7 mouse cellular contexts compared by ENCODE assay signal in the genomic region with DNA sequence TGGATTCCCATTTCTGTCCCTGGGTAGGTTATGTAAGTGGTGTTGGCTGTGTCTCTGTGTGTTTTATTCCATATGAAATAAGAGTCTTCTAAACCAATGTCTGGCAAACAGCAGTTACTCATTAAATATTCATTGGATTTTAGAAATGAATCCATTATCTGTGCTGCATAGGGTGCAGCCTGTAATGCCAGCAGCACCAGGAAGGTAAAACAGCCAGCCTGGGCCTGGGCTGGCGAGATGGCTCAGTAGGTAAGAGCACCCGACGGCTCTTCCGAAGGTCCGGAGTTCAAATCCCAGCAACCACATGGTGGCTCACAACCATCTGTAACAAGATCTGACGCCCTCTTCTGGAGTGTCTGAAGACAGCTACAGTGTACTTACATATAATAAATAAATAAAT. TPM values are rescaled to one million over a fixed set of nuclear protein-coding genes. Genes with fewer than 3 reads are reported as not detected.
A peak's percentile ranks its signal among the peaks of the same experiment; 100 is the strongest.
DNase-seq lines count a peak whose midpoint lies in the region; ATAC-seq and TF ChIP-seq lines count a peak whose summit lies in the region.
"Not testable (repeated sequence)": the region's sequence is repeated elsewhere in the genome, so short reads cannot be mapped to it uniquely, and the experiment has no call there.
"Had no signal": no experiment of that assay in that cellular context is flagged by ENCODE, and none has a peak within 500 bp of the region (broad histone marks: within the 10 kb centered on the region; RNA-seq: fewer than 3 reads in every experiment).

No protein-coding gene starts in this region.

- ATAC-seq in frontal cortex, adult (ENCODE audit: low TSS enrichment) = peak; percentile 33
- peak; percentile 46; the same call in 1 of the 2 replicates for ATAC-seq in hindbrain, embryonic 13.5 days (ENCODE audit: low FRiP score)
- peak; percentile 48; the same call in 1 of the 2 replicates for ATAC-seq in midbrain, embryonic 13.5 days
- 0 out of 2 replicates have a peak, but pooled peaks have one; percentile 54 for ATAC-seq in neural tube, embryonic 12.5 days (ENCODE audit: low FRiP score, low read depth)

- not testable (repeated sequence) for TF ChIP-seq POLR2A in brain, embryonic 14.5 days (IDR thresholded peaks at IDR 0.05; ENCODE audit: borderline replicate concordance, extremely low read depth, insufficient read depth, insufficient read length, poor library complexity, severe bottlenecking)

- peak; percentile 57 for DNase-seq in brain, embryonic 14.5 days (ENCODE audit: low read depth)
- peak; percentile 49 for DNase-seq in retina, embryonic 14.5 days (ENCODE audit: low spot score)

- H3K9me3 ChIP-seq in hindbrain, embryonic 13.5 days; midbrain, embryonic 13.5 days; neural tube, embryonic 12.5 days: not testable (repeated sequence)

- H3K4me2 ChIP-seq in hindbrain, embryonic 13.5 days; midbrain, embryonic 13.5 days (replicated peaks); neural tube, embryonic 12.5 days (replicated peaks): not testable (repeated sequence)

- not testable (repeated sequence) for H3K27me3 ChIP-seq in hindbrain, embryonic 13.5 days; midbrain, embryonic 13.5 days; neural tube, embryonic 12.5 days (replicated peaks)

- peak overlapping the region; percentile 66 for H3K27ac ChIP-seq in hindbrain, embryonic 13.5 days
- H3K27ac ChIP-seq in midbrain, embryonic 13.5 days = peak overlapping the region; percentile 61; the same call in 1 of the 2 replicates
- not testable (repeated sequence) for H3K27ac ChIP-seq in neural tube, embryonic 12.5 days

- not testable (repeated sequence) for H3K36me3 ChIP-seq in hindbrain, embryonic 13.5 days; midbrain, embryonic 13.5 days; neural tube, embryonic 12.5 days

- not testable (repeated sequence) for H3K9ac ChIP-seq in hindbrain, embryonic 13.5 days; midbrain, embryonic 13.5 days (replicated peaks); neural tube, embryonic 12.5 days

- peaks cover 20% of the 10 kb centered on the region for H3K4me1 ChIP-seq in hindbrain, embryonic 13.5 days (replicated peaks)
- peaks cover 19% of the 10 kb centered on the region for H3K4me1 ChIP-seq in midbrain, embryonic 13.5 days (replicated peaks)
- peaks cover 11% of the 10 kb centered on the region for H3K4me1 ChIP-seq in neural tube, embryonic 12.5 days

- 70% methylated on average over 6 of the region's 6 CpGs for WGBS in hindbrain, embryonic 13.5 days
- WGBS in midbrain, embryonic 13.5 days = 83% methylated on average over 5 of the region's 6 CpGs
- WGBS in neural tube, embryonic 12.5 days = 84% methylated on average over 6 of the region's 6 CpGs

- H3K4me3 ChIP-seq in hindbrain, embryonic 13.5 days; midbrain, embryonic 13.5 days (replicated peaks); neural tube, embryonic 12.5 days: not testable (repeated sequence)

- TF ChIP-seq CTCF in brain, embryonic 14.5 days (IDR thresholded peaks at IDR 0.05; ENCODE audit: borderline replicate concordance, extremely low read depth, insufficient read depth, insufficient read length) = not testable (repeated sequence)

RNA-seq across cellular contexts. Expression of gene Spen, which starts 17.8 kb away (rescaled TPM):
- 9.9 and 32.7 TPM in 2 replicates for polyA plus RNA-seq in brain, embryonic 14.5 days (2012; rRNA removed)
- 19.2 and 19.7 TPM in 2 replicates for polyA plus RNA-seq in hindbrain, embryonic 13.5 days (2015; fragmentation: Nextera tagmentation; extraction: Ambion mirVana)
- 18.3 and 20.5 TPM in 2 replicates for polyA plus RNA-seq in midbrain, embryonic 13.5 days (2015; fragmentation: Nextera tagmentation; extraction: Ambion mirVana)
- 21.1 and 21.3 TPM in 2 replicates for polyA plus RNA-seq in neural tube, embryonic 12.5 days (2016; fragmentation: Nextera tagmentation; extraction: Ambion mirVana)

RNA-seq across cellular contexts. Expression of gene Fblim1, which starts 49.7 kb away (rescaled TPM):
- polyA plus RNA-seq in brain, embryonic 14.5 days (2012; rRNA removed) = 34.7 and 50.7 TPM in 2 replicates
- 41.0 and 43.3 TPM in 2 replicates for polyA plus RNA-seq in hindbrain, embryonic 13.5 days (2015; fragmentation: Nextera tagmentation; extraction: Ambion mirVana)
- polyA plus RNA-seq in midbrain, embryonic 13.5 days (2015; fragmentation: Nextera tagmentation; extraction: Ambion mirVana) = 24.0 and 24.7 TPM in 2 replicates
- 30.6 and 37.0 TPM in 2 replicates for polyA plus RNA-seq in neural tube, embryonic 12.5 days (2016; fragmentation: Nextera tagmentation; extraction: Ambion mirVana)
- polyA plus RNA-seq: G1E had no signal
